Mouse (Mus musculus) cerebellum, adult 18-20 months (tissue): ENCODE measurements at regions not wholly inside any gene's neighbourhood (a gene's known extent, or its start where the extent isn't known, plus 50 kb on each side); places are given as distances from the start of the nearest gene placed in this dataset.
A peak's percentile ranks its signal among the peaks of the same experiment; 100 is the strongest.

Source experiments
- DNase-seq, 2 experiments: peaks; one replicate each; pipeline ENCODE4 v3.0.0; 2021

- no peak for DNase-seq
These were observed 63.7 kb upstream of the Gm773 start for GRCm38 (mm10) chrX:56276348-56276747.

GRCm38 (mm10) chrX:56274170-56274569 is 61.5 kb upstream of the Gm773 start:
- DNase-seq, result peak in 1 of 2 experiments; percentile 3

- DNase-seq, result no peak
These were observed 57.0 kb upstream of the Gm773 start for GRCm38 (mm10) chrX:56269706-56270105.
